Mouse (Mus musculus) ES-Bruce4 (cell line): ENCODE measurements around the gene Pdzk1ip1. TPM values are rescaled to one million over a fixed set of nuclear protein-coding genes. Genes with fewer than 3 reads are reported as not detected.
A peak's percentile ranks its signal among the peaks of the same experiment; 100 is the strongest.

Source experiments
- H3K27ac ChIP-seq: 2 replicates; pipeline ENCODE4 v1.5.1; 2012; ENCODE audit warnings: low read length, inconsistent platforms; ENCODE audit not compliant: insufficient read depth
- H3K27me3 ChIP-seq: 2 replicates; pipeline ENCODE4 v1.6.1; 2012; ENCODE audit warnings: mild to moderate bottlenecking, low read length, inconsistent platforms; ENCODE audit not compliant: control insufficient read depth, poor library complexity, insufficient read depth, severe bottlenecking
- H3K36me3 ChIP-seq: 2 replicates; pipeline ENCODE4 v1.6.1; 2012; ENCODE audit warnings: inconsistent platforms, mild to moderate bottlenecking, low read length, moderate library complexity; ENCODE audit not compliant: control insufficient read depth, poor library complexity, insufficient read depth, severe bottlenecking
- H3K4me1 ChIP-seq: one replicate; pipeline ENCODE4 v1.8.1; 2011; ENCODE audit warnings: low read length; ENCODE audit not compliant: control insufficient read depth, insufficient read depth
- H3K4me3 ChIP-seq: 2 replicates; pipeline ENCODE4 v1.5.1; 2011; ENCODE audit warnings: low read depth, mild to moderate bottlenecking, low read length
- H3K9ac ChIP-seq: 2 replicates; pipeline ENCODE4 v1.6.1; 2012; ENCODE audit warnings: low read depth, mild to moderate bottlenecking, inconsistent platforms; ENCODE audit not compliant: poor library complexity, severe bottlenecking
- H3K9me3 ChIP-seq: replicated peaks from 2 replicates; pipeline ENCODE4 v1.6.1; 2012; ENCODE audit warnings: mild to moderate bottlenecking, low read length, inconsistent platforms; ENCODE audit not compliant: control insufficient read depth, poor library complexity, insufficient read depth, severe bottlenecking
- CTCF ChIP-seq: IDR thresholded peaks from one replicate; pipeline ENCODE4 v1.8.1; 2011; ENCODE audit warnings: low read depth, low read length
- EP300 ChIP-seq: IDR thresholded peaks from 2 replicates; pipeline ENCODE4 v1.6.1; 2011; ENCODE audit warnings: low read depth, low read length; ENCODE audit not compliant: insufficient read depth
- POLR2A ChIP-seq: IDR thresholded peaks from one replicate; pipeline ENCODE4 v1.8.1; 2011; ENCODE audit warnings: low read length; ENCODE audit not compliant: insufficient read depth
- polyA plus RNA-seq: library from polyadenylated mRNA; stranded (reverse); fragments of >200 nt; gene quantifications from 2 replicates; pipeline ENCODE4 v1.2.4, GENCODE M21; 2011; ENCODE audit warnings: low read depth; ENCODE audit not compliant: missing spikeins, insufficient read depth, insufficient read length

The Pdzk1ip1 gene
- polyA plus RNA-seq, 1 experiment = 4.7 TPM

DNA sequence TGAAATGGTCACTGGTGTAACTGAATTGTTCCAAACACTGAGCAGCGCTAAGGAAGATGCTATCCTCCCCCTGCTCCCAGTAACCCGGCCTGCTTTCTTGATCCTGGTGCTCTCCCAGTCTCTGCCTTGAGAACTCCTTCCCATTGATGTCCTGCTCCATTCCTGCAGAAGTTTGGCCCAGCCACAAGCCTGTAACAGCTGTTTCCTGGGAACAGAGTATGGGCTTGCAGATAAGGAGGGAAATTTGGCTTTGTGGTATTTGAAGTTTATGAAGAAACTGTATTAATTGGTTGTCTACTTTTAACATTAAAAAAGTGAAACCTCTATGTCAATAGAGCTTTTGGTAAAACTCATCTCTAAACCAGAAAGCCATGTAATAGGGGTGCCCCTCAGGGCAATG is 35.0 kb downstream of the Pdzk1ip1 start:
- no peak for TF ChIP-seq CTCF
- TF ChIP-seq POLR2A = no peak
- TF ChIP-seq EP300 = no peak
- Histone ChIP-seq H3K27ac (no peak overlapping the region), H3K4me1 (no peaks in the 10 kb centered on the region), H3K9ac (no peak overlapping the region), H3K27me3 (no peaks in the 10 kb centered on the region), H3K36me3 (no peaks in the 10 kb centered on the region), H3K4me3 (no peak overlapping the region), H3K9me3 (no peaks in the 10 kb centered on the region)

DNA sequence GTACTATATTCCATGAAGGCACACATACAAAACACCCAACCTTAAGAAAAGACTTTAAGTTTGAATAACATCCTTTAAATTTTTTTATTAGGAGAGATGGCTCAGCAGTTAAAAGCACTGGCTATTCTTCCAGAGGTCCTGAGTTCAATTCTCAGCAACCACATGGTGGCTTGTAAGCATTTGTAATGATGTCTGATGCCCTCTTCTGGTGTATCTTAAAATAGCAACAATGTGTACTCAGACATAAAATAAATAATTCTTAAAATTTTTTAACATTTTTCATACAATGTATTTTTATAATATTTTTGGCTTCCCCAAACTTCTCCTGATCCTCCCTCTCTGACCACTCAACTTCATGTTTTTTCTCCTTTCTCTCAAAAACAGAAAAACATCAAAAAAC is 36.2 kb downstream of the Pdzk1ip1 start:
- Histone ChIP-seq H3K9ac (no peak overlapping the region), H3K4me1 (no peaks in the 10 kb centered on the region), H3K4me3 (no peak overlapping the region), H3K9me3 (no peaks in the 10 kb centered on the region), H3K27me3 (no peaks in the 10 kb centered on the region), H3K36me3 (no peaks in the 10 kb centered on the region), H3K27ac (no peak overlapping the region)
- TF ChIP-seq CTCF (peak; percentile 5), EP300 (no peak)

DNA sequence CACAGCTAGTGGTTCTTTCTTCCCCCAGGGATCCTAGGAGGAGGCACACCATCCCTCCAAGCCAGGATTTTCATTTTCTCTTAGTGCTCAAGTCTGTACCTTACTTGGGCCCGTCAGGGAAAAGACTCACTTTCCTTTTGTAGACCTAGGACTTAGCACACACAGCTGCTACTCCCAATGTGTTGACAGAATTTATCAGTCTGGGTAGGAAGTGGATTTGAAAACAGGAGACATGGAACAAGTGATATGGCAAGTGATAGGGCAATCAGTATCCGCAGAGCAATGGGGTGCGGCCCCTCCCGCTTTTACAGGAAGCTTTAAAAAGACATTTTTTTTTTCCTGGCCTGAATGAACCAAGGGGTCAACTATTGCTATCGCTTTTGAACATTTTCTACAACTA is 44.6 kb downstream of the Pdzk1ip1 start:
- Histone ChIP-seq H3K36me3 (no peaks in the 10 kb centered on the region), H3K9ac (no peak overlapping the region), H3K27me3 (no peaks in the 10 kb centered on the region), H3K4me3 (no peak overlapping the region), H3K9me3 (no peaks in the 10 kb centered on the region), H3K4me1 (no peaks in the 10 kb centered on the region), H3K27ac (no peak overlapping the region)
- TF ChIP-seq POLR2A = no peak
- TF ChIP-seq EP300 = no peak
- no peak for TF ChIP-seq CTCF

DNA sequence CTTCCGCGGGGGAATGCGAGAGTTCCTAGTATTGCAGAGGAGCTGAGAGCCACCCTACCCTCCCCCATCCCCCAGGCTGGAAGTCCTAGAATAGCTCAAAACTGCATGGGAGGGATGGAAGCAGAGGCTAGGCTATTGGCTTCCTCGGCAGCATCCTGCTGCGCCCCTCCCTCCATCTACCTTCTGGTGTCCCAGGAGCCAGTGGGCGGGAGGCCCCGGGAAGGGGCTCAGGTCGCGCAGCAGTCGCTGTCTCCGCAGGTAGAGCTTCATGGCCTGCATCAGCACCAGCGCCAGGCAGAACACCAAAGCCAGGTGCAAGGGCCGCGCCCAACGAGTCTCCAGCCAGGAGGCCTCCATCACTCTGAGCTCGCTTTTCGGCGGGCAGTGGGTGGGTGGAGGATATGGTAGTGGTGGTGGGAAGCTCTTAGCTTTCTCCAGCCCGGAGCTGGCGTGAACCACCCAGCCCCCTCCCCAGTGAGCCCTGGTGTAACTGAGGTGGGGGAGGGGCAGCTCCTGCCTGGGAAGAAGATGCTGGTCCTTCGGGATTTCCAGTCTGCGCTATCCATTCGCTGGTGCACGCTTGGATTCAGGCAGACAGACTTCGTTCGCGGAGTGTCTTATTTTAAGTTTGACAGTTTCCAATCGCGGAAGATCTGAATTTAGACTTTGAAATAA is 45.2 kb downstream of the Pdzk1ip1 start, which contains the start of gene Cyp4x1:
Cyp4x1 (minus strand) TSS at position 661 of the 675 bp plus-strand sequence.
- Histone ChIP-seq H3K36me3 (no peaks in the 10 kb centered on the region), H3K9me3 (no peaks in the 10 kb centered on the region), H3K4me3 (peak within 1 kb of the TSS; percentile 62), H3K4me1 (no peaks in the 10 kb centered on the region), H3K9ac (no peak within 1 kb of the TSS), H3K27me3 (no peaks in the 10 kb centered on the region), H3K27ac (no peak within 1 kb of the TSS)
- TF ChIP-seq EP300 = 0 out of 2 replicates have a peak, but pooled peaks have one; percentile 22
- TF ChIP-seq CTCF = no peak
- TF ChIP-seq POLR2A = no peak

DNA sequence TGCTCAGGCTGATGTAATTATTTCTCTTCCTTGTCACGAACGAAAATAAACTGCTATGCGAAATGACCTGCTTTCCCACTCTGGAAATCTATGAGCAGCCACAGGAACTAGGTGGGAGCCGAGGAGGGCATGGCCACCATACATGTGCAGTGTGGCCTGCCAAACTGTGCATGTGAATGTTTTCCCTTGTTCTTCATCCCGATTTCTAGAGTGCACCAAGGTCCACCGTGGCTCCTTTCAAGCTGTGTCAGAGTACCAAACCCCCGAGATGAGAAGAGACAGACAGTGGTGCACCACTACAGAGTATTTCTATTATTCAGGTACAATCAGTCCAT is 45.8 kb downstream of the Pdzk1ip1 start:
- TF ChIP-seq EP300 (no peak), POLR2A (no peak), CTCF (no peak)

More for the DNA sequence above, 45.8 kb downstream of the Pdzk1ip1 start:
- H3K9ac ChIP-seq = no peak overlapping the region
- no peaks in the 10 kb centered on the region for H3K9me3 ChIP-seq
- no peaks in the 10 kb centered on the region for H3K4me1 ChIP-seq
- H3K27me3 ChIP-seq = no peaks in the 10 kb centered on the region
- no peak overlapping the region for H3K4me3 ChIP-seq
- H3K36me3 ChIP-seq = no peaks in the 10 kb centered on the region
- H3K27ac ChIP-seq = no peak overlapping the region

Other genes starting within 250 kb of the Pdzk1ip1 start
- gene Foxd2, start 179.8 kb upstream of the Pdzk1ip1 start, polyA plus RNA-seq = not detected in 2 replicates
- not detected in 2 replicates for gene Foxe3, start 162.7 kb upstream of the Pdzk1ip1 start, polyA plus RNA-seq
- gene Cmpk1, start 101.5 kb upstream of the Pdzk1ip1 start, polyA plus RNA-seq = 53.8 and 65.7 TPM in 2 replicates
- 23.5 and 25.3 TPM in 2 replicates for gene Stil, start 88.5 kb upstream of the Pdzk1ip1 start, polyA plus RNA-seq
- 0.37 and 0.61 TPM in 2 replicates for gene Tal1, start 32.3 kb upstream of the Pdzk1ip1 start, polyA plus RNA-seq
- 0.43 and 0.52 TPM in 2 replicates for gene Cyp4x1, start 45.6 kb downstream of the Pdzk1ip1 start, polyA plus RNA-seq
- not detected in 2 replicates for gene Cyp4a29, start 153.4 kb downstream of the Pdzk1ip1 start, polyA plus RNA-seq
- gene Cyp4a12a, start 210.3 kb downstream of the Pdzk1ip1 start, polyA plus RNA-seq = not detected in 2 replicates